Mouse (Mus musculus): ENCODE data around the gene Svs6.
A peak's percentile ranks its signal among the peaks of the same experiment; 100 is the strongest.
"Not testable (repeated sequence)": the region's sequence is repeated elsewhere in the genome, so short reads cannot be mapped to it uniquely, and the experiment has no call there.

The Svs6 gene

DNA sequence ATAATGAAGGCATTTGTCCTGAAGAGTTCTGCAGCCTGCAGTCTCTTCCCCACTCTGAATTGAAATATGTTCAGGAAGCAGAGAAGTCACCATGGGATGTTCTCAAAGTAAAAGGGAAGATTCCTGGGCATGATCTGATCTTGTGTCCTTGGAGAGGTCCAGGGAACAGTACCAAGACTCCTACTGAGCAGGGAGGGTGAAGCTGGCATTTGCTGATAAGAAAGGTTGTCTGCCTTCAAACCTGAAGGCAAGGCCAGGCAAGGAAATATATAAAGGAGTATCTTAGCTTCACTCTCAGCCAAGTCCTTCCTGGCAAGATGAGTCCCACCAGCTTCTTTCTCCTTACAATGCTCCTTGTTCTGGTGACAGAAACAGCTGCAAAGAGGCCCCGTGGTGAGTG, at the start of gene Svs6:
Gene Svs6, plus strand, starts transcription at position 301 of the 400 bp plus-strand sequence.
- DNase-seq (ENCODE audit: low read depth) = not testable (repeated sequence)

DNA sequence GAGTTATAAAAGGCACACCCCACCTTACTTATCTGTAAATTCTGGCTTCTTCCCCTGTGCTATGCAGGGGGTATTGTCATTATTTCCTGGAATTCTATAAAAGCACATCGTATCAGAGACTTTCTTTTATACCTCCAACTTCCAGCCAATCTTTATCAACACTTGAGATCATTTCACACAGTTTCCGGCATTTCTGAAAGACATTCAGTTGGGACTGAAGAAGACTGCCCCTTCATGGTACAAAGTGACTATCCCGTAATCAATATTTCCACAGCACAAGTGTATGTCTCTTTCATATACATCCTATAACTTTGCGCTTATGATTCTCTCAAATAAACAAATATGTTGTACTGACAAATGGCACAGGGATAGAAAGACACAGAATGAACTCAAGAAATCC, 38.2 kb upstream of the Svs6 start, which contains the start of gene Svs4:
Gene Svs4, minus strand, starts transcription at position 101 of the 400 bp plus-strand sequence.
- no peak for DNase-seq (ENCODE audit: low read depth)

DNA sequence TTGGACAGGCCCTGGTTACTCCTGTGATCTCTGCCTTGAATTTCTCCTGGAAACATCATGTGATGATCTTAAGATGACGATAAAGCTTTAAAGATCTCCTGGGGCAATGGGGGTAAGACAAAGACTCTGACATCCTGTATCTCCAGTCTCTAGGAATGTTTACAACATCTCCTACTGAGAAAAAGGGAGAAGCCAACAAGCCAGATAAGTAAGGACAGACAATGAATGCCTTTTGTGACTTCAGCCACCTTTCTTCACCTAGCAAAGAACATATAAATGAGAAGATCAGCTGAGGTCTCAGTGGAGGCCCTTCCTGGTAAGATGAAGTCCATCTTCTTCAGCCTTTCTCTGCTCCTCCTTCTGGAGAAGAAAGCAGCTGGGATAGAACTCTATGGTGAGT, 27.6 kb upstream of the Svs6 start, which contains the start of gene Svs3a:
Gene Svs3a, plus strand, starts transcription at position 301 of the 400 bp plus-strand sequence.
- not testable (repeated sequence) for DNase-seq (ENCODE audit: low read depth)

DNA sequence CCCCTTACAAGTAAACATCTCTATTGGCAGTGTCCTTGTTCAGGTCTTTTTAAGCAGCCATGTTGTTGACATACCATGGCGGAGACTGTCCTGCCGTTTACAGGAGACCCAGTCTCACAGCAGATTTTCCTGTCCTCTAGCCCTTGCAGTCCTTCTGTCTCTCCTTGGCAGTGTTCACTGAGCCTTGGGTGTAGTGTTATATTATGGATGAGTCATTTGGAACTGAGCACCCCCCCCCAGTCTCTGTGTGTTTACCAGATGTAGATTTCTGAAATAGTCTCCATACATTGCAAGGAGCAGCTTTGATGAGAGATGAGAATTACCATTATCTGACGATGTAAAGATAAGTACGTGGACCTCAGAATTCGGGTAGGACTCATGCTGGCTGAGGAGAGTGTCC, 4.0 kb upstream of the Svs6 start:
- DNase-seq (ENCODE audit: low read depth) = no peak

DNA sequence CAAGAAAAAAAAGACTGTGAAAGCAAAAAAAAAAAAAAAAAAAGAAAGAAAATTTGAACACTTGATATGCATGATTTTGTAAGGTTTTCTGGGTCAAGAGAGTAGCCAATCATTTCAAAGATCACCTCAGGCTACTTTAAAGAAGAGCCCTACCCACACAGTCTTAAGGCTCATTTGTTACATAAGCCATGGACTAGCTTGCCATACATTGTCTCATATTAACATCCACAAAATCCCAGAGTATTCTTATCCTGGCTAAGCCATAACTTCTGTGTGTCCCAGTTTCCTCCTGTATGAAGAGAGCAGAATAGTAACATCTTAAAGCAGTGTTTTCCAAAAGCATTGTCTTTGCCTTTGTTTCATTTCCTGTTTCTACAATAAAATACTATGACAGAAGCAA, 1.1 kb upstream of the Svs6 start:
- not testable (repeated sequence) for DNase-seq (ENCODE audit: low read depth)

DNA sequence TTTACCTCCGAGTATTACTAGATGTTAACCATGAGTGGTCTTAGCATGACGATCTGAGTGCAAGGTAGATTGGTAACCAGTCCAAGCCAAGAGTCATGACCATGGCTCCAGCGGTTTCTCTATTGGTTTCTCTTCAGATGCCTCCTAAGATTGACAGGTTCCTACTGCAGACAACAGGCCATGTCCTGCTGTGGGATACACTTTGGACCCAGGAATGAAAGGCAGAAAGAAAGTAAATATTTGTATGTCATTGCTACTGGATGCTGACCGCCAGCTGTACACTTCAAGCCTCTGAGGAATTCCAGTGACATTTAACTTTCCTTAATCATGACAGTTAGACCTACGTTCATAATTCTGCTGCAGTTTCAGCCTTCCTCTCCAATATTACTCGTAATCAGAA, 4.4 kb downstream of the Svs6 start:
- DNase-seq (ENCODE audit: low read depth) = no peak

DNA sequence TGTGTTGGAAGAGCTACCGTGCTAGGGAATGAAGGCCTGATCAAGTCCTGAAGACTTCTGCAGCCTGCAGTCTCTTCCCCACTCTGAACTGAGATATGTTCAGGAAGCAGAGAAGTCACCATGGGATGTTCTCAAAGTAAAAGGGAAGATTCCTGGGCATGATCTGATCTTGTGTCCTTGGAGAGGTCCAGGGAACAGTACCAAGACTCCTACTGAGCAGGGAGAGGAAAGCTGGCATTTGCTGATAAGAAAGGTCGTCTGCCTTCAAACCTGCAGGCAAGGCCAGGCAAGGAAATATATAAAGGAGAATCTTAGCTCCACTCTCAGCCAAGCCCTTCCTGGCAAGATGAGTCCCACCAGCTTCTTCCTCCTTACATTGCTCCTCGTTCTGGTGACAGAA, 15.9 kb downstream of the Svs6 start, which contains the start of gene Svs5:
Gene Svs5, plus strand, starts transcription at position 301 of the 400 bp plus-strand sequence.
- DNase-seq (ENCODE audit: low read depth) = not testable (repeated sequence)

DNA sequence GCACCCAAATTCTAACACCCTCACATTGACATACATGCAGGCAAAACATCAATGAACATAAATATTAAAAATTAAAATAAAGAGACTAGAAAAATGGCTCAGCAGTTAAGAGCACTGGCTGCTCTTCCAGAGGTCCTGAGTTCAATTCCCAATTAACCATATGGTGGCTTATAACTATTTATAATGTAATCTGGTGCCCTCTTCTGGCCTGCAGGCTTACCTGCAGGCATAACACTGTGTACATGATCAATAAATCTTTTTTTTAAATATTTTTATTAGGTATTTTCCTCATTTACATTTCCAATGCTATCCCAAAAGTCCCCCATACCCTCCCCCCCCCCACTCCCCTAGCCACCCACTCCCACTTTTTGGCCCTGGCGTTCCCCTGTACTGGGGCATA, 27.2 kb downstream of the Svs6 start:
- not testable (repeated sequence) for DNase-seq (ENCODE audit: low read depth)

DNA sequence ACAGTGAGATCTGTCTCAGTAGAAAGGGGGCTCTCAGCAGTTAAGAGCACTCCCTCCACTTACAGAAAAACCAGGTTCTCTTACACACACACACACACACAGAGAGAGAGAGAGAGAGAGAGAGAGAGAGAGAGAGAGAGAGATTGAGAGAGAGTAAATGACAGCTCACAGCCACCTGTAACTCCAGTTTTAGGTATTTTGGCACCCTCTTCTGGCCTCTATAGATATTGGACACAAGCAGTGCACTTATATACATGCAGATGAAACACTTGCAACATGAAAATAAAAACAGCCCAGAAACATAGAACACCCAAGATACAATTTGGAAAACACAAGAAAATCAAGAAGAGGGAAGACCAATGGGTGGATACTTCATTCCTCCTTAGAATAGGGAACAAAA, 31.1 kb downstream of the Svs6 start:
- DNase-seq (ENCODE audit: low read depth) = not testable (repeated sequence)

DNA sequence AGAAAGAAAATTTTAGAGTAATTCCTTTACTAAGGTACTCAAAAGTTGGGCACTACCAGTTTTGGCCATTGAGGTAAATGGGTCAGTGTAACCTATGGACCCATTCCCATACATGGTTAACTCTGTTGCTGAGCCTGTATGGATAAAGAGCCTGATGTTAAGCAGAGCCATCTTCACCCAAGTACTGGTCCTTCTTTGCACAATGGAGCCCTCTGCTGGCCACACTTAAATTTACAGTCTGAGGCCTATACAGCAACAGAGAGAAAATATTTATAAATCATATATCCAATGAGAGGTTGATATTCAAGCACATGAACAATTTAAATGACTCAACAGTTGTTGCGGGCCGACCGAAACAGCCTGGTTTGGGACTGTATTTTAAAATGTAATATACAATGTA, 32.4 kb downstream of the Svs6 start:
- peak; percentile 56 for DNase-seq (ENCODE audit: low read depth)

DNA sequence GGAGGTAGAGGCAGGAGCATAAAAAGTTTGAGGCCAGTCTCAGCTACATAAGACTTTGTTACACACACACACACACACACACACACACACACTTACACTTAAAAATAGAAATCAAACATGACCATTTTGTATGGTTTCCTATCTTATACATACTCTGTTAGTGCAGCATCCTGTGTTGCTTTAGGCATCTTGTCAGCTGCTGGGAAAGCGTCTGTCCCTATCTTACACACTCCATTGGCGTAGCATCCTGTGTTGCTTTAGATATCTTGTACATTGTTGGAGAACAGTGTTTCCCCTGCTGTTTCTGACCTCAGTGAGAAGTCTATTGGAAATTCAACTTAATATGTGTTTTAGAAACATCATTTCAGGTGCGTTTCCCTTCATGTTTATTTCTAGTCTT, 36.1 kb downstream of the Svs6 start:
- DNase-seq (ENCODE audit: low read depth) = no peak

DNA sequence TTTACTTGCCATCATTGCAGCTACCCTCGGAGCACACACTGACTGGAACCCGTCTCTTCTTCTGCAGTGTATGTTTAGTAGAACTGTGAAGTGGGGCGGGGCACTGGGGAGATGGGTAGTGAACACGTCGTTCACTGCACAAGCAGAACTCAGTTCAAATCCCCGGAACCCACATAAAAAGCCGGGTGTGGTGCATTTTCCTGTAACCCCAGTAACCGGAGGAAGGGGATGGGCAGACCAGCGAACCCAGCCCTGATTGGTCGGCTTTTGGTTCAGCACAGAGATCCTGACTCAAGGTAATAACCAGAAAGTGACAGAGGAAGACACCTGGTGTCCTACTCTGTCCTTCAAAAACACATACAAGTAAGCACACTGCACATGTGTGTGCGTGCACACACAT, 36.8 kb downstream of the Svs6 start:
- DNase-seq (ENCODE audit: low read depth) = no peak

DNA sequence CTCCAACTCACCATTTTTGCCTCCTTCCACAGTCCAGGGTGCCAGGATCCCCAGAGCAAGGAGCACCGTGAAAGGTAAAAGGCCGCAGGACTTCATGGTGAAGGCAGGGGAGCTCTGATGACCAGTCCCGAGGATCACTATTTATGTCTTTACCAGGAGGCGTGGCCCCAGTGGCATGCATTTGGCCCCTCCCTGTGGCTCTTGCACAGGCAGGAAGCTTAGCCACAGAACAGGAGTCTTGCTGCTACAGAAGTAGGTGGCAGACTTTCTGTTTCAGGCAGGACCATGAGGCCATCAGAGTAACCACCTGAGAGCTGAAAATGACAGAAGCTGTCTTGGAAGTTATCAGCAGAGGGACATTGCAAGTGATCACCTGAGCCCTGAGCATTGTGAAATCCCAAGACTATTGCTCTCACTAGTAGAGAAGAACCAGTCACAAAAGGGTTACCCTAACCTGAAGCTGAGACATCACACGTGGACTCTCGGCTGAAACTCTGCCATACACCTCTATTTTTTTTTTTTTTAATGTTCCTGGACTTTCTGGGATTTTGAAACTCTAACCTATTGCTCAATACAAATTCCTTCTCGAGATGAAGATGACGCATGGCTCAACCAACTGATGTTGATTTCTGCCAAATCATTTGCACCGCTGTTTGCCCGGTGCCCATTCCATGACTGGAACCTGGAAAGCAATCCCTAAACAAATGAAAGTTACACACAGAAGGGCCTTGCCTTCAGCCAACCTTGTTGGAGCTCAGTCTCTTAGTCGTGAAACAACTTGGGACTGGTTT, 39.8 kb downstream of the Svs6 start:
- DNase-seq (ENCODE audit: low read depth) = peak; percentile 47

DNA sequence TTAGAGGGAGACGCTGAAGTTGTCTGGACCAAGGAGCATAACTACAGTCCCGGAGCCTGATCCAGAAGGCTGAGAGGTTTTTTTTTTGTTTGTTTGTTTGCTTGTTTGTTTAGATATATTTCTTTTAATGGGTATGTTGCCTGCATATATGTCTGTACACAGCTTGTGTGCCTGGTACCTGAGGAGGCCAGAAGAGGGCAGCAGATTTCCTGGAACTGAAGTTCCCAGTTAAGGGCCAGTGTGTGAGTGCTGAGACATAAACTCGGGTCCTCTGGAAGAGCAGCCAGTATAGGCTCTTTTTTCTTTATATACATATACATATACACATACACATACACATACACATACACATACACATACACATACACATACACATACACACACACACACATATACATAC, 41.8 kb downstream of the Svs6 start:
- DNase-seq (ENCODE audit: low read depth) = no peak

DNA sequence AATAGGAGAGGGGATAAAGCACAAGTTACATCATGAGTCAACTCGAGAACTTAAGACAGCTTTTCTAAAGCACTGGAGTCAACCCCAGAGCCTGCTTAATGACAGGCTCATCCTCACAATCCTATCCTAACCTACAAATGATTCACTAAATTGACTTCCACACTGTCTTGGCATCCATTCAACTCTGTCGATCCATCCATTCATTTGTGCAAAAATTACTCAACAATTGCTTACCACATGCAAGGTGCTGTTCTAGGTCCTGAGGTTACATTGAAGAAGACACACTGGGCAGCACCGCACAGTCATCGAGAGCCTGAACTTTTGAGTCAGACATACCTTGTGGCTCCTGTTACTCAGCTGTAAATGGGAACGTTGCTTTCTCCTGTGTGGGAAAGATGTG, 42.5 kb downstream of the Svs6 start:
- DNase-seq (ENCODE audit: low read depth) = no peak

DNA sequence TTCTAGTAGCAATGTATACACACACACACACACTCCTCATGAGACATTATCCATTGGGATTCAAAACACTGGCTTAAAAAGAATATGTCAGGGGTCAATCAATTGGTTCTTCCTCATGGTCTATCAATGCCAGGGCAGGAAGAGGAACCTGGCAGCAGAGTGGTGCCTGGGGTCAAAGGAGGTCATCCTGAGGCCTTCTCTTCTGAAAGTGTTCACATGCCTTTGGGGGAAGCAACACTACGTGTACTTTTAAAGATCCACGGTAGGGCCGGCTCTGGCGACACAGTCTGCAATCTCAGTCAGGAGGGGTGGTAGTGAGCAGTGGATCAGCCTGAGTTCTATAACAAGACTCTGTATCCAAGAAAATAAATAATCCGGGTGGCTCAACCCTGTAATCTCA, 43.1 kb downstream of the Svs6 start:
- DNase-seq (ENCODE audit: low read depth) = no peak

DNA sequence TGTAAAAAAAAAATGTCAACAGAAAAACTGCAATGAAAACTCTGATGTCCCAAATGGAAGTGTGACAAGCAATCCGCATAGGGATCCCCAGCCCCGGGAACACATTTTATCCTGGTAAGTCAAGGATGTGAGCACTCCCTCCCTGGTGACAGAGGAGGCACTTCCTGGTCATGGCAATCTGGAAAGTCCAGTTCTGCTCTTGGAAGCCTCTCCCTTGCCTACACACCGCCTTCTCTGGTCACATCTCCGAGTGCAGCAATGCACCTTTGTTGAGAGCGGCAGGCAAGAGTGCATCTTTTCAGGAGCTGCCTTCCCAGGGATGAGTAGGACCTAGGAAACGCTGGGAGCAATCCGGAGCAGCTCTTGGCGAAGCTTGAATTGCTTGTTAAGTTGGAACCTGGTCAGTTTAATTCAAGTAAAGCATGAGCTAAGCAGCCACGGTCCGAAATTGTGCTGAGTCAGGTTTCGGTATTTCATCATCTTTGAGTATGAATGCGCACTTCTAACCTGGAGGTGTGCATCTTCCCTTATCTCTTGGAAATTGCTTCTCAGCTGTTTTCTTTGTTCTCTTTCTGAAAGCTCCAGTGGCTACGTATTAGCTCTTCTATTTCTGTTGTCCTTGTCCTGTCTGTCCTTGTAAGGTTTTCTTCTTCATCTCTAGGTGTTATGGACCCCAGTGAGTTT, 44.6 kb downstream of the Svs6 start:
- DNase-seq (ENCODE audit: low read depth) = no peak

DNA sequence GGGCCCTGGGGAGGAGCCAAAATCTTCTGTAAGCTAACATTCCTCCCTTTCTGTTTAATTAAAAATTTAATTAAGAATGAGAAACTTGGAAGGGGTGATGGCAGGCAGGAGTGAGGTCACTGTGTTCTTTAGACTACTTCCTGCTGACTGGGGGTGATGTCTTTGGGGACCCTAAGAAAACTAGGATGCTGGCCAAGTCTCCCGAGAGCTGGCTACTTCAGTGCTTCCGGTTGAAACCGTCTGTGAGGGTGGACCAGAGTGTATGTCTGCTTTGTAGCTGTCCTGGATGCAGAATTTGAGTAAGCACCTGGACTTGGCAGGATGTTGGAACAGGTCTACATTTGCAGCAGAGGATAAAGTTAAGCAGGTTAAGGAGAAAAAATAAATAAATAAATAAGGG, 50.4 kb downstream of the Svs6 start:
- no peak for DNase-seq (ENCODE audit: low read depth)

Data from induced T-regulatory cell, adult 2 months (primary cell).